Mouse (Mus musculus) heart, embryonic 14.5 days (tissue): ENCODE results near the gene Vps8. TPM values are rescaled to one million over a fixed set of nuclear protein-coding genes. Genes with fewer than 3 reads are reported as not detected.

ENCODE experiments used
- ATAC-seq: fragments of 200-750 bp; cut with Nextera tagmentation; 2 replicates; pipeline ENCODE4 v1.8.0; 2017; ENCODE audit warnings: low read depth, moderate TSS enrichment; ENCODE audit not compliant: insufficient number of reproducible peaks, insufficient read depth, low FRiP score
- H3K27ac ChIP-seq, 2 experiments: fragments of 200-500 bp in 1 of 2; fragments of 300-500 bp in 1 of 2; sonication (generic) in 1 of 2; replicated peaks in 1 of 2; 2 replicates each; pipeline ENCODE4 v1.5.1; 2012 to 2014; ENCODE audit warnings: low read depth in 2 of 2, low read length in 2 of 2, control low read depth in 1 of 2, mild to moderate bottlenecking in 1 of 2, mixed read lengths in 1 of 2; ENCODE audit not compliant: control insufficient read depth in 1 of 2, insufficient read depth in 1 of 2
- H3K27me3 ChIP-seq: fragments of 300-500 bp; sonication (generic); 2 replicates; pipeline ENCODE4 v1.6.1; 2014; ENCODE audit warnings: mild to moderate bottlenecking, low read length, control low read depth; ENCODE audit not compliant: control insufficient read depth, insufficient read depth
- H3K36me3 ChIP-seq: fragments of 300-500 bp; sonication (generic); 2 replicates; pipeline ENCODE4 v1.6.1; 2014; ENCODE audit warnings: mild to moderate bottlenecking, control low read depth, low read length, mixed read lengths; ENCODE audit not compliant: control insufficient read depth, insufficient read depth
- H3K4me1 ChIP-seq, 2 experiments: fragments of 200-500 bp in 1 of 2; fragments of 300-500 bp in 1 of 2; sonication (generic) in 1 of 2; 2 replicates each; pipeline ENCODE4 v1.6.1; 2012 to 2014; ENCODE audit warnings: low read length in 2 of 2, control low read depth in 1 of 2, mixed read lengths in 1 of 2; ENCODE audit not compliant: control insufficient read depth in 2 of 2, insufficient read depth in 2 of 2
- H3K4me2 ChIP-seq: fragments of 300-500 bp; sonication (generic); 2 replicates; pipeline ENCODE4 v1.6.1; 2014; ENCODE audit warnings: mild to moderate bottlenecking, low read length
- H3K4me3 ChIP-seq, 2 experiments: fragments of 200-500 bp in 1 of 2; fragments of 300-500 bp in 1 of 2; sonication (generic) in 1 of 2; 2 replicates each; pipeline ENCODE4 v1.5.1; 2012 to 2014; ENCODE audit warnings: low read length in 2 of 2, mild to moderate bottlenecking in 2 of 2, control low read depth in 1 of 2, low read depth in 1 of 2, moderate library complexity in 1 of 2; ENCODE audit not compliant: control insufficient read depth in 1 of 2, insufficient read depth in 1 of 2
- H3K9ac ChIP-seq: fragments of 300-500 bp; sonication (generic); 2 replicates; pipeline ENCODE4 v1.6.1; 2014; ENCODE audit warnings: mild to moderate bottlenecking, low read length
- H3K9me3 ChIP-seq: fragments of 300-500 bp; sonication (generic); 2 replicates; pipeline ENCODE4 v1.6.1; 2016; ENCODE audit warnings: low read length, control low read depth; ENCODE audit not compliant: control insufficient read depth
- whole genome bisulfite sequencing: fragments of 180-500 bp; shearing (Covaris S2); extraction: QIAGEN DNeasy Blood & Tissue Kit; methylation state at CpG from one replicate; pipeline ENCODE4 v1.1.7; 2014; 5-methylcytosine and 5-hydroxymethylcytosine counted together
- polyA plus RNA-seq: library from polyadenylated mRNA; unstranded; fragments of >200 nt; fragmentation: Nextera tagmentation; extraction: Ambion mirVana; gene quantifications from 2 replicates; pipeline ENCODE4 v1.2.1, GENCODE M21; 2014

The Vps8 gene
- polyA plus RNA-seq, 1 experiment from 2014 or later, result 27.7 TPM

DNA sequence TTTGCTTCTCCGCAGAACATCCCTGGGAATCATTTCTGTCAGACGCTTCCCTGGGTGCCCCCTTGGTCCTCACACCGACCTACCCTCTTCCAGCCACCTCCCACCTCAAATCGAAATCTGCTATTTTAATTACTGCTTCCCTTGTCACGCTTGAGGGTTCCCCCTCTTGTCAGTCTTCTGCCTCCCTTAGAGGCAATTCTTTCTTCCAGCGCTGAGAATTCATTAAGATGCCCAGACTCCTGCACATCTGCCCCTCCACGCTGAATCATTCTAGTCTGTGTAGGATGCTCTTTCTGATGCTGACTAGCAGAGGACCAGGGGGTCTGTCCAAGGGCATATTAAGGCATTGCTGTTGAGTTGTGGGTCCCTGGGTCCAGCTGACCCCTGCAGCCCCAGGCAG is 27.4 kb upstream of the Vps8 start:
- Histone ChIP-seq H3K36me3 (no peaks in the 10 kb centered on the region), H3K9me3 (no peaks in the 10 kb centered on the region), H3K27me3 (no peaks in the 10 kb centered on the region), H3K4me3 (no peak overlapping the region), H3K4me1 (peaks cover 27 to 29% of the 10 kb centered on the region in 2 experiments), H3K9ac (no peak overlapping the region), H3K27ac (no peak overlapping the region), H3K4me2 (no peak overlapping the region)
- 79% methylated on average over 7 of the region's 7 CpGs for WGBS
- no peak for ATAC-seq

DNA sequence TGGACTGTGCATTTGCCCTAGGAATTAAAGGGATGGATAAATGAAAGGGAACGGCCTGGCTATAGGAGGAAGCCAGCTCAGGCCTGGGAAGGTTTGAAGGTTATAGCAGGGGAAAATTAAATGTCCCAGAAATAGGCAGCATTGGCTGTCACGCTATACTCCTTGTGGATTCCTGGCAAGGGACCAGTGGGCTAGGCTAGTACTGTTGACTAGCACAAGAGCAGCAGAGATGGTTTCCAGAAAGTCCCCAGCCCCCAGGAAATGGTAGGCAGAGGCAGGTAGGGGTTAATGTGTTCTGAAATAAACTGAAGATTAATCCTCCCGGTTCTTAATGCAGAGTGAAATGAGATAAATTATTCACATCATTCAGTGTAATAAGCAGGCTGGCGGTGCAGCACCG is 25.2 kb upstream of the Vps8 start:
- no peak for ATAC-seq

DNA sequence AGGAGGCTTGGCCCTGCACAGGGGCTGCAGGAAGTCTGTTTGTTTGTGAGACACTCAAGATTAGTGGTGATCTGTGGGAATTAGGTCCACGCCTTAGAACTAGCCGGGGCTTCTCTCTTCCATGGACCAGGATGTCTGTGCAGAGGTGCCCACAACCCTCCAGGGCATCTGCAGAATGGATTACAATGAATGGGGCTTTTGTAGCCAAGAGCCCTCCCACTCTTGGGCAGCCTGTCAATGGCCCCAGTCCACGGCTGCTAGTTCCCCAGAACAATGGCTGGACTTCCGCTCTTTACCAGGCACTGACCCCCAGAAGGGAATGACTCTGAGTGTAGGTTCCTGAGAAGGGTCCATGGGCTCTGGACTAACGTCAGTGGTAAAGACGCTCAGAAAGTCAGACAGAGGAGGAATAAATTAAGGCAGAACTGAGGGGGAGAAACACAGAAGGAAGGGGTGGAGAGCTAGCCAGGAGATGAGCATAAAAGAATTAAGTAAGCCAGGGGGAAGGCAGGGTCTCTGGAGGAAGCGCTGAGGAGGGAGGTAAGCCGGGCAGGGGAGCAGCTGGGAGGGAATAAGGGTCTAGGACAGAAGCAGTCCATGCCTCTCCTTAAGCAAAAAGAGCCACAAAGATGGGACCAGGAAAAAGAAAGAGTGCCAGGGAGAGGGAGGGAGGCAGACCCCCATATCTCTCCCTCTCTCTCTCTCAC is 24.4 kb upstream of the Vps8 start:
- ATAC-seq, result no peak

More for the DNA sequence above, 25.2 kb upstream of the Vps8 start:
- Histone ChIP-seq H3K4me2 (no peak overlapping the region), H3K36me3 (no peaks in the 10 kb centered on the region), H3K9me3 (no peaks in the 10 kb centered on the region), H3K4me1 (peaks cover 36 to 39% of the 10 kb centered on the region in 2 experiments), H3K4me3 (no peak overlapping the region), H3K27ac (peak overlapping the region; percentile 8 to 31; a peak in 3 of 4 replicates), H3K27me3 (no peaks in the 10 kb centered on the region), H3K9ac (no peak overlapping the region; the same call in 1 of the 2 replicates)
- 49% methylated on average over 5 of the region's 5 CpGs for WGBS

DNA sequence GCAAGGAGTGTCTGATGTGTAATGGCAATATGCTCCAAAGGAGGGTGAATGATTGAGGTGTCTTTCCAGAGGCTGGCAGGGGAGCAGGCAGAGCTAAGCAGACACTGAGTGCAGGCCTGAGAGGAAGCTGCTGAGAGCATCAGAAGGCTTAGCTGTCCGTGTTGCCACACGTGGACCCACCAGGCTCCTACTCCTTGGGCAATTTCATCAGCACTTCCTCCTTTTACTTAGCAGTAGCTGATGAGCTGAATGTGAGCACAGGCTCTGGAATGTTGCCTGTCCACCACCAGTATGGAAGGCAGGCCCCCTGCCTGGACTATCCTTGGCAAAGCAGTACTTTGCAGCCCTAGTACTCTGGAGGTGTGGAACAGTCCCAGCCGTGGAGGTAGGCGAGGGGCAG is 23.0 kb upstream of the Vps8 start:
- no peak overlapping the region for H3K9ac ChIP-seq
- H3K9me3 ChIP-seq, result no peaks in the 10 kb centered on the region
- H3K4me2 ChIP-seq, result no peak overlapping the region
- H3K27me3 ChIP-seq, result no peaks in the 10 kb centered on the region
- H3K4me1 ChIP-seq, result peaks cover 28 to 30% of the 10 kb centered on the region in 2 experiments
- H3K4me3 ChIP-seq, result no peak overlapping the region
- no peak for ATAC-seq
- H3K27ac ChIP-seq, result no peak overlapping the region
- H3K36me3 ChIP-seq, result no peaks in the 10 kb centered on the region
- WGBS, result 73% methylated on average over 4 of the region's 4 CpGs

More for the DNA sequence above, 24.4 kb upstream of the Vps8 start:
- H3K4me3 ChIP-seq, result no peak overlapping the region
- no peaks in the 10 kb centered on the region for H3K36me3 ChIP-seq
- 48% methylated on average over 8 of the region's 8 CpGs for WGBS
- no peaks in the 10 kb centered on the region for H3K9me3 ChIP-seq
- H3K4me2 ChIP-seq, result no peak overlapping the region
- no peaks in the 10 kb centered on the region for H3K27me3 ChIP-seq
- peak overlapping the region; percentile 26; the same call in 1 of the 2 replicates for H3K9ac ChIP-seq
- peaks cover 33 to 34% of the 10 kb centered on the region in 2 experiments for H3K4me1 ChIP-seq
- peak overlapping the region; percentile 31 to 40 for H3K27ac ChIP-seq

DNA sequence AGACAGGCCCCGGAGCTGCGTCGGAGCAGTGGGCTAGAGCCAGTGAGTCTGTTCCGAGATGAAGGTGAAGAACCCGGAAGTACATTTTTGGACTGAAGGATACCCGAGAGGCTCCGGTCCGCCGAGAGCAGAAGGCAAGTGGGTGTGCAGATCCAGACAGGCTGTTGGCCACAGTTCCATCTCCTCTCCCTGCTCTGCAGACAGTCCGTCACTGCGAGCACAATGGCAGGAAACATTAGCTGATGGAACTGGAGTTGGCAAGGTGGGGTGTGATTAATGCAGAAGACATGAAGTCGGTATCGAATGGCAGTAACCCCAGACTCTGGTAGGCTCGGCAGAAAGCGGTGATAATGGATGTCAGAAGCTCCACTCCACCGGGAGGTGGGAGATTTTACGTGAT is 20.9 kb upstream of the Vps8 start:
- Histone ChIP-seq H3K36me3 (no peaks in the 10 kb centered on the region), H3K9me3 (no peaks in the 10 kb centered on the region), H3K9ac (no peak overlapping the region), H3K4me1 (peaks cover 35 to 38% of the 10 kb centered on the region in 2 experiments), H3K4me2 (peak overlapping the region; percentile 36), H3K4me3 (no peak overlapping the region; a peak in 1 of 4 replicates), H3K27ac (peak overlapping the region; percentile 21 to 41; a peak in 2 of 4 replicates), H3K27me3 (no peaks in the 10 kb centered on the region)
- peak; percentile 45 for ATAC-seq
- WGBS, result 43% methylated on average over 17 of the region's 17 CpGs

DNA sequence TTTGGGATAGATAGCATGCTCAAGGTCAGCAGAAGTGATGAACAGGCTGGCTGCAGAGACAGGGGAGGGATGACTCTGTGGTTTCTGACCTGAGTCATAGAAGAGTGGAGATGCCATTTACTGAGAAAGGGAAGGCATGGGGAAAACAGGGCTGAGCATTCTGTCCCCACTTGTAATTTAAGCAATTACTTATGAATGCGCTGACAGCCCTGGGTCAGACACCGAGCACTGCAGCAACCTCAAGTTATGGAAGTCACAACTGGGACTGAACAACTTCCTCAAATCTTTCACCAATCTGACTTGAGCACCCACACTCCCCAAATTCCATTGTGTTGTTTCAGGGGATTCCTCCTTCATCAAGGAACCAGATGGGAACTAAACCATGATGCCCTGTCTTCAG is 19.5 kb upstream of the Vps8 start:
- Histone ChIP-seq H3K9me3 (no peaks in the 10 kb centered on the region), H3K27ac (no peak overlapping the region), H3K9ac (no peak overlapping the region), H3K36me3 (no peaks in the 10 kb centered on the region), H3K4me1 (peaks cover 25 to 26% of the 10 kb centered on the region in 2 experiments), H3K4me3 (no peak overlapping the region), H3K4me2 (no peak overlapping the region), H3K27me3 (no peaks in the 10 kb centered on the region)
- WGBS, result 85% methylated on average over 2 of the region's 2 CpGs
- ATAC-seq, result no peak

DNA sequence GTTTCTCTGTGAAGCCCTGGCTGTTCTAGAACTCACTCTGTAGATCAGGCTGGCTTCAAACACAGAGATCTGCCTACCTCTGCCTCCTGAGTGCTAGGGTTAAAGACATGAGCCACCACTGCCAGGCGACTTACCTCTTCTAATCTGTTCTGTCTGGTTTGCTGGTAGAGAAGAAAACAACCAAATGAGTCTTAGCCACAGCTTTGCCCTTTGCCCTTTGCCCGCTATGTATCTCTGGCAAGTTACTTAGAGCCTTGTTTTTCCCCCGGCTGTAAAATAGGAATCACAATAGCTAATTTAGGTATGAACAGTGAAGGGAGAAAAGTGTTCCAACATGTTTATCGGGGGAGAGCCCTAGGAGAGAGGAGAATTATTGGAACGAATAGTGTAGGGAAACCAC is 18.3 kb upstream of the Vps8 start:
- no peaks in the 10 kb centered on the region for H3K36me3 ChIP-seq
- 71% methylated on average over 5 of the region's 5 CpGs for WGBS
- H3K27ac ChIP-seq, result no peak overlapping the region
- no peak overlapping the region for H3K9ac ChIP-seq
- H3K9me3 ChIP-seq, result no peaks in the 10 kb centered on the region
- no peaks in the 10 kb centered on the region for H3K27me3 ChIP-seq
- peaks cover 21 to 23% of the 10 kb centered on the region in 2 experiments for H3K4me1 ChIP-seq
- no peak overlapping the region for H3K4me3 ChIP-seq
- ATAC-seq, result no peak
- H3K4me2 ChIP-seq, result no peak overlapping the region
